Mouse (Mus musculus): ENCODE data around the gene Atg10. TPM values are rescaled to one million over a fixed set of nuclear protein-coding genes. Genes with fewer than 3 reads are reported as not detected.

The Atg10 gene
- polyA plus RNA-seq, 1 experiment from 2014 or later, result 29.1 TPM

DNA sequence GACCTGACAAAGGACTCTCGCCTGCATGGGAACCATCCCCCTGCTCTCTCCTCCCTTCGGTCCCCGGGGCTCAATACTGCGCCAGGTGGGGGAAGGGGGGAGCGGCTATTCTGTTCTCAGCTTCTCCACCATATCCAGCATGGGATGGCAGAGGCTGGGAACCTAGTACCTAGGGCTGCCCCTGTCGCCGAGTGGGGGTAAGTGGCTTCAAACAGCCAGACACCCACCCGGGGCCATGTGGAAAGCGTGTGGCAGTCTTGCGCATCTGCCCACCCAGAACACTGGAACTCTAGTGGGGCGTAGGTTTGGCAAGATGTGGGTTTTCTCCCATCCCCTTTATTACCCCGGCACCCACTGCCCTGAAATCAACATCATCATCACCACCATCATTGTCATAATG, 316.4 kb downstream of the Atg10 start:
- H3K27ac ChIP-seq, result no peak overlapping the region
- 84% methylated on average over 12 of the region's 12 CpGs for WGBS
- H3K9me3 ChIP-seq (replicated peaks), result no peaks in the 10 kb centered on the region
- H3K36me3 ChIP-seq, result no peaks in the 10 kb centered on the region
- H3K27me3 ChIP-seq, result no peaks in the 10 kb centered on the region
- no peak overlapping the region for H3K4me3 ChIP-seq
- H3K9ac ChIP-seq, result no peak overlapping the region
- no peak for ATAC-seq (replicated peaks; ENCODE audit: insufficient number of reproducible peaks, insufficient read depth, low FRiP score, low read depth)
- no peaks in the 10 kb centered on the region for H3K4me1 ChIP-seq (replicated peaks)
- no peak overlapping the region for H3K4me2 ChIP-seq

DNA sequence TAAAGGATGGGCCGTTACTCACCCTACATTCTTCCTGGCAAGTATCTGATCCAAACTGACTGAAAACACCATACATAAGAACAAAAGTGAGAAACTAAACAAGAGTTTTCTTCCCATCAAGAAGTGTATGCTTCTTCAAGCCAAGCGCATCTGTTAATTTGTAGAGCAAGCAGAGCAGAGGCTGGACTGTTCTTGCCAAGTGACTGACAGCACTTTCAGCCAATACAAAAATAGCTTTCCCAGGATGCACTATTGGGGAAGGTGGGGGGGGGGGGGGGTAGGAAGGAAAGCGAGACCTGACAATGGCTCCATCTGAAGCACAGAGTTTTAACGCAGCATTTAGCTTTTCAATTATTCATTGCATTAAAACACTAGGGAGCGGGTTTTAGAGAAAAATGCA, 318.6 kb downstream of the Atg10 start, which contains the start of gene Atp6ap1l:
TSS of gene Atp6ap1l (minus strand) at position 180 of the 400 bp plus-strand sequence.
- H3K4me3 ChIP-seq, result no peak within 1 kb of the TSS
- no peak within 1 kb of the TSS for H3K27ac ChIP-seq
- no peak within 1 kb of the TSS for H3K9ac ChIP-seq
- WGBS, result 90% methylated on average over 5 of the region's 5 CpGs
- no peaks in the 10 kb centered on the region for H3K36me3 ChIP-seq
- no peaks in the 10 kb centered on the region for H3K27me3 ChIP-seq
- ATAC-seq (replicated peaks; ENCODE audit: insufficient number of reproducible peaks, insufficient read depth, low FRiP score, low read depth), result no peak
- no peaks in the 10 kb centered on the region for H3K9me3 ChIP-seq (replicated peaks)
- no peaks in the 10 kb centered on the region for H3K4me1 ChIP-seq (replicated peaks)
- no peak within 1 kb of the TSS for H3K4me2 ChIP-seq

GRCm38 (mm10) chr13:90896821-90897220, 326.9 kb downstream of the Atg10 start:
- no peaks in the 10 kb centered on the region for H3K9me3 ChIP-seq (replicated peaks)
- H3K4me3 ChIP-seq, result no peak overlapping the region
- 84% methylated on average over 12 of the region's 12 CpGs for WGBS
- no peaks in the 10 kb centered on the region for H3K27me3 ChIP-seq
- no peak overlapping the region for H3K4me2 ChIP-seq
- no peak overlapping the region for H3K27ac ChIP-seq
- H3K4me1 ChIP-seq (replicated peaks), result no peaks in the 10 kb centered on the region
- no peak overlapping the region for H3K9ac ChIP-seq
- no peaks in the 10 kb centered on the region for H3K36me3 ChIP-seq
- no peak for ATAC-seq (replicated peaks; ENCODE audit: insufficient number of reproducible peaks, insufficient read depth, low FRiP score, low read depth)

- Histone ChIP-seq H3K27me3 (no peaks in the 10 kb centered on the region), H3K27ac (no peak overlapping the region), H3K9ac (no peak overlapping the region), H3K9me3 (replicated peaks) (no peaks in the 10 kb centered on the region), H3K36me3 (no peaks in the 10 kb centered on the region), H3K4me1 (replicated peaks) (no peaks in the 10 kb centered on the region), H3K4me2 (no peak overlapping the region), H3K4me3 (no peak overlapping the region)
- ATAC-seq (replicated peaks; ENCODE audit: insufficient number of reproducible peaks, insufficient read depth, low FRiP score, low read depth), result no peak
- 40% methylated on average over 2 of the region's 2 CpGs for WGBS
These were observed 327.7 kb downstream of the Atg10 start for GRCm38 (mm10) chr13:90896098-90896497.

DNA sequence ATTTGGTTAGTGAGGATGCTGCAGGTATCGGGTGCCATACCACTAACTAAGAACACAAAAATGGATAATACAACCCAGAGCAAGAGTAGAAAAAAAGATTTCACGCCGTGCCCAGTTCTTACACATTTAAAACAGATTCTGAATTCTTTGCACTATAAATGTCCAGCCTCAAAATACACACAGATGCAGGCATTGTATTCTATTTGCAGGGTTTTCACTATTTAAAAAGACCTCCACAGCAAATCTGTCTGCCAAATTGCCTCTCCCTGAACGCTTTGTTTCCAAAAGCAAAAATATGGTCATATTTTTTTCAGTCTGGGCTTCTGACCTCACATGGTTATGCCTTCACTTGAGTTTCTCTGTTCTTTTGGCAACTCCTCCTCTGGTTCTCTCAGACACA, 328.9 kb downstream of the Atg10 start:
- Histone ChIP-seq H3K36me3 (no peaks in the 10 kb centered on the region), H3K27ac (no peak overlapping the region), H3K9ac (no peak overlapping the region), H3K4me3 (no peak overlapping the region), H3K9me3 (replicated peaks) (no peaks in the 10 kb centered on the region), H3K4me1 (replicated peaks) (no peaks in the 10 kb centered on the region), H3K4me2 (no peak overlapping the region), H3K27me3 (no peaks in the 10 kb centered on the region)
- ATAC-seq (replicated peaks; ENCODE audit: insufficient number of reproducible peaks, insufficient read depth, low FRiP score, low read depth), result no peak
- 83% methylated on average over 4 of the region's 4 CpGs for WGBS

- Histone ChIP-seq H3K27ac (no peak overlapping the region), H3K36me3 (no peaks in the 10 kb centered on the region), H3K27me3 (no peaks in the 10 kb centered on the region), H3K4me1 (replicated peaks) (peaks cover 13% of the 10 kb centered on the region), H3K9ac (no peak overlapping the region), H3K4me3 (no peak overlapping the region), H3K9me3 (replicated peaks) (no peaks in the 10 kb centered on the region), H3K4me2 (no peak overlapping the region)
- ATAC-seq (replicated peaks; ENCODE audit: insufficient number of reproducible peaks, insufficient read depth, low FRiP score, low read depth), result no peak
- WGBS, result 88% methylated on average over 5 of the region's 5 CpGs
These were observed 333.7 kb downstream of the Atg10 start for GRCm38 (mm10) chr13:90890111-90890510.

GRCm38 (mm10) chr13:90886568-90886983, 337.2 kb downstream of the Atg10 start:
- H3K27ac ChIP-seq, result peak overlapping the region; percentile 77
- WGBS, result under 1% methylated on average over 18 of the region's 18 CpGs

GRCm38 (mm10) chr13:90885856-90886532, 337.8 kb downstream of the Atg10 start:
- H3K9ac ChIP-seq, result no peak overlapping the region
- peak; percentile 93 for ATAC-seq (replicated peaks; ENCODE audit: insufficient number of reproducible peaks, insufficient read depth, low FRiP score, low read depth)
- H3K9me3 ChIP-seq (replicated peaks), result no peaks in the 10 kb centered on the region
- peak overlapping the region; percentile 47 for H3K4me3 ChIP-seq
- peak overlapping the region; percentile 77 for H3K27ac ChIP-seq
- 14% methylated on average over 13 of the region's 13 CpGs for WGBS
- H3K27me3 ChIP-seq, result no peaks in the 10 kb centered on the region
- peaks cover 15% of the 10 kb centered on the region for H3K4me1 ChIP-seq (replicated peaks)
- H3K4me2 ChIP-seq, result peak overlapping the region; percentile 62
- no peaks in the 10 kb centered on the region for H3K36me3 ChIP-seq

More at GRCm38 (mm10) chr13:90886568-90886983, 337.2 kb downstream of the Atg10 start:
- H3K9me3 ChIP-seq (replicated peaks), result no peaks in the 10 kb centered on the region
- H3K27me3 ChIP-seq, result no peaks in the 10 kb centered on the region
- H3K4me3 ChIP-seq, result peak overlapping the region; percentile 47
- no peak overlapping the region for H3K9ac ChIP-seq
- H3K4me1 ChIP-seq (replicated peaks), result peaks cover 15% of the 10 kb centered on the region
- ATAC-seq (replicated peaks; ENCODE audit: insufficient number of reproducible peaks, insufficient read depth, low FRiP score, low read depth), result peak; percentile 33; the same call in 1 of the 2 replicates
- H3K4me2 ChIP-seq, result peak overlapping the region; percentile 62
- no peaks in the 10 kb centered on the region for H3K36me3 ChIP-seq

Other genes with a start within 250 kb of the Atg10 start
- gene Ssbp2, start 236.3 kb upstream of the Atg10 start, polyA plus RNA-seq (2015; fragmentation: Nextera tagmentation; extraction: Ambion mirVana), result 96.8 and 100 TPM in 2 replicates

Measured in heart, embryonic 15.5 days (tissue).